Mouse (Mus musculus): Measurements from ENCODE around the gene Cfap43.

The Cfap43 gene

GRCm38 (mm10) chr19:47914191-47914590 is 4.9 kb downstream of the Cfap43 start:
- DNase-seq (ENCODE audit: low spot score), result no peak

GRCm38 (mm10) chr19:47913344-47913743 is 5.7 kb downstream of the Cfap43 start:
- DNase-seq (ENCODE audit: low spot score), result no peak

- DNase-seq (ENCODE audit: low spot score), result no peak
Measured at GRCm38 (mm10) chr19:47910751-47911150, 8.3 kb downstream of the Cfap43 start.

GRCm38 (mm10) chr19:47910117-47910618 is 8.9 kb downstream of the Cfap43 start:
- peak; percentile 28 for DNase-seq (ENCODE audit: low spot score)

GRCm38 (mm10) chr19:47909387-47910116 is 9.5 kb downstream of the Cfap43 start:
- DNase-seq (ENCODE audit: low spot score), result no peak

- DNase-seq (ENCODE audit: low spot score), result no peak
Measured at GRCm38 (mm10) chr19:47908961-47909371, 10.1 kb downstream of the Cfap43 start.

GRCm38 (mm10) chr19:47907596-47907995 is 11.5 kb downstream of the Cfap43 start:
- DNase-seq (ENCODE audit: low spot score), result no peak

GRCm38 (mm10) chr19:47905603-47906002 is 13.5 kb downstream of the Cfap43 start:
- DNase-seq (ENCODE audit: low spot score), result no peak

- DNase-seq (ENCODE audit: low spot score), result no peak
Measured at GRCm38 (mm10) chr19:47905081-47905480, 14.0 kb downstream of the Cfap43 start.

GRCm38 (mm10) chr19:47903679-47904078 is 15.4 kb downstream of the Cfap43 start:
- DNase-seq (ENCODE audit: low spot score), result no peak

- DNase-seq (ENCODE audit: low spot score), result no peak
Measured at GRCm38 (mm10) chr19:47902316-47903201, 16.5 kb downstream of the Cfap43 start.

GRCm38 (mm10) chr19:47900558-47900957 is 18.5 kb downstream of the Cfap43 start:
- no peak for DNase-seq (ENCODE audit: low spot score)

GRCm38 (mm10) chr19:47900012-47900411 is 19.1 kb downstream of the Cfap43 start:
- DNase-seq (ENCODE audit: low spot score), result peak; percentile 45

GRCm38 (mm10) chr19:47898472-47899079 is 20.5 kb downstream of the Cfap43 start:
- DNase-seq (ENCODE audit: low spot score), result peak; percentile 67

GRCm38 (mm10) chr19:47893092-47893491 is 26.0 kb downstream of the Cfap43 start:
- no peak for DNase-seq (ENCODE audit: low spot score)

GRCm38 (mm10) chr19:47891562-47892312 is 27.4 kb downstream of the Cfap43 start:
- DNase-seq (ENCODE audit: low spot score), result no peak

- no peak for DNase-seq (ENCODE audit: low spot score)
Measured at GRCm38 (mm10) chr19:47890489-47891130, 28.5 kb downstream of the Cfap43 start.

GRCm38 (mm10) chr19:47888037-47888436 is 31.1 kb downstream of the Cfap43 start:
- no peak for DNase-seq (ENCODE audit: low spot score)

GRCm38 (mm10) chr19:47887417-47887816 is 31.7 kb downstream of the Cfap43 start:
- DNase-seq (ENCODE audit: low spot score), result no peak

- DNase-seq (ENCODE audit: low spot score), result no peak
Measured at GRCm38 (mm10) chr19:47886617-47887016, 32.5 kb downstream of the Cfap43 start.

- no peak for DNase-seq (ENCODE audit: low spot score)
Measured at GRCm38 (mm10) chr19:47885886-47886285, 33.2 kb downstream of the Cfap43 start.
